Mouse (Mus musculus) liver, postnatal 0 days (tissue): ENCODE results near the gene Smyd3.

Experiments
- CTCF ChIP-seq: sonication (generic); IDR thresholded peaks from 2 replicates; pipeline ENCODE4 v1.5.1; 2016; ENCODE audit warnings: antibody characterized with exemption, low read depth
- EP300 ChIP-seq: IDR thresholded peaks from 2 replicates; pipeline ENCODE4 v1.6.1; 2016; ENCODE audit warnings: antibody characterized with exemption, low read depth, mild to moderate bottlenecking

- TF ChIP-seq CTCF = no peak
- TF ChIP-seq EP300 = no peak
Measured at GRCm38 (mm10) chr1:179250388-179250787, 267.5 kb downstream of the Smyd3 start.
